8 mouse cellular contexts compared by ENCODE assay signal in genomic region chr2:147014101-147014886, GRCm38 (mm10). TPM values are rescaled to one million over a fixed set of nuclear protein-coding genes. Genes with fewer than 3 reads are reported as not detected.
DNase-seq lines count a peak whose midpoint lies in the region; ATAC-seq and TF ChIP-seq lines count a peak whose summit lies in the region.

No protein-coding gene starts in this region.

- peaks cover 42% of the 10 kb centered on the region for H3K4me1 ChIP-seq in G1E (ENCODE audit: insufficient read depth, low read depth, low read length)
- peaks cover 11% of the 10 kb centered on the region for H3K4me1 ChIP-seq in limb, embryonic 15.5 days
- peaks cover 14% of the 10 kb centered on the region; the same call in 1 of the 2 replicates for H3K4me1 ChIP-seq in neural tube, embryonic 14.5 days (ENCODE audit: control insufficient read depth, insufficient read depth, low read length)

- H3K4me2 ChIP-seq in limb, embryonic 15.5 days: peak overlapping the region; percentile 57
- peak overlapping the region; percentile 55 for H3K4me2 ChIP-seq in neural tube, embryonic 14.5 days (ENCODE audit: low read depth, low read length)

- peak; percentile 11 for DNase-seq in adrenal gland, adult 2 months
- no peak for DNase-seq in adrenal gland, adult 18-20 months (ENCODE audit: low spot score in 2 of 2)
- no peak for DNase-seq in G1E (ENCODE audit: low spot score)
- peak; percentile 10 for DNase-seq in forelimb bud, embryonic 11.5 days (ENCODE audit: low read depth, low spot score)
- no peak for DNase-seq in cerebellum, adult 11-12 months
- no peak for DNase-seq in urinary bladder, postnatal 25 days (ENCODE audit: low spot score)

- no peak for ATAC-seq in G1E (ENCODE audit: extremely low read depth, insufficient number of reproducible peaks, low FRiP score, poor library complexity, severe bottlenecking)
- ATAC-seq in limb, embryonic 15.5 days (ENCODE audit: insufficient number of reproducible peaks, low FRiP score, low TSS enrichment, low read depth): no peak
- ATAC-seq in neural tube, embryonic 14.5 days (ENCODE audit: low read depth): no peak

- WGBS in limb, embryonic 15.5 days: 19% methylated on average over 15 of the region's 15 CpGs
- WGBS in neural tube, embryonic 14.5 days: 25% methylated on average over 15 of the region's 15 CpGs

- H3K9me3 ChIP-seq in G1E (replicated peaks): no peaks in the 10 kb centered on the region
- H3K9me3 ChIP-seq in limb, embryonic 15.5 days: no peaks in the 10 kb centered on the region
- no peaks in the 10 kb centered on the region for H3K9me3 ChIP-seq in neural tube, embryonic 14.5 days (ENCODE audit: control insufficient read depth, low read length)

- H3K4me3 ChIP-seq in G1E (ENCODE audit: low read depth, low read length): peak overlapping the region; percentile 96
- H3K4me3 ChIP-seq in limb, embryonic 15.5 days: peak overlapping the region; percentile 96
- H3K4me3 ChIP-seq in neural tube, embryonic 14.5 days (ENCODE audit: low read depth, low read length): peak overlapping the region; percentile 92

- H3K27me3 ChIP-seq in G1E (ENCODE audit: insufficient read depth, low read length): no peaks in the 10 kb centered on the region
- H3K27me3 ChIP-seq in limb, embryonic 15.5 days: no peaks in the 10 kb centered on the region
- H3K27me3 ChIP-seq in neural tube, embryonic 14.5 days (ENCODE audit: control insufficient read depth, insufficient read depth, low read length): peaks cover 2% of the 10 kb centered on the region; the same call in 1 of the 2 replicates

- TF ChIP-seq CTCF in G1E (IDR thresholded peaks at IDR 0.05; ENCODE audit: low read depth, low read length): no peak

- peaks cover 25% of the 10 kb centered on the region for H3K36me3 ChIP-seq in G1E (replicated peaks)
- 0 out of 2 replicates have a peak, but pooled peaks cover 4% of the 10 kb centered on the region for H3K36me3 ChIP-seq in limb, embryonic 15.5 days
- no peaks in the 10 kb centered on the region for H3K36me3 ChIP-seq in neural tube, embryonic 14.5 days (ENCODE audit: control insufficient read depth, insufficient read depth, low read length)

- peak overlapping the region; percentile 82; the same call in 1 of the 2 replicates for H3K9ac ChIP-seq in limb, embryonic 15.5 days
- peak overlapping the region; percentile 83 for H3K9ac ChIP-seq in neural tube, embryonic 14.5 days (replicated peaks; ENCODE audit: low read depth, low read length)

- H3K27ac ChIP-seq in limb, embryonic 15.5 days: peak overlapping the region; percentile 99
- no peak overlapping the region; the same call in none of the 2 replicates for H3K27ac ChIP-seq in neural tube, embryonic 14.5 days (ENCODE audit: low read depth, low read length)

RNA-seq across cellular contexts. Expression of gene Xrn2, which starts 1.5 kb away (rescaled TPM):
- total RNA-seq in adrenal gland, adult 2 months (2021): 10 to 100 TPM; 50.5 to 53.9 TPM
- polyA plus RNA-seq in adrenal gland, adult 2 months (2012; rRNA removed): 6.6 and 7.8 TPM in 2 replicates
- 10 to 100 TPM; 37.7 to 45.6 TPM for total RNA-seq in adrenal gland, adult 18-20 months (2021)
- total RNA-seq in G1E (2014; fragmentation: Nextera tagmentation) (189 and 238 TPM in 2 replicates), G1E (2017) (146 and 162 TPM in 2 replicates)
- 12.3 and 16.9 TPM in 2 replicates for polyA plus RNA-seq in G1E (2012)
- polyA plus RNA-seq in limb, embryonic 15.5 days (2015; fragmentation: Nextera tagmentation; extraction: Ambion mirVana): 61.1 and 62.9 TPM in 2 replicates
- polyA plus RNA-seq in neural tube, embryonic 14.5 days (2014; fragmentation: Nextera tagmentation; extraction: Ambion mirVana): 85.9 and 99.7 TPM in 2 replicates

Comparison
In these comparisons a context has a peak if more than half of its experiments do, and no peak if none do; other contexts are left out.
1. DNase-seq: peak in adrenal gland, adult 2 months (single experiment) and forelimb bud, embryonic 11.5 days (single experiment); none in adrenal gland, adult 18-20 months (0 of 2), G1E (single experiment), cerebellum, adult 11-12 months (single experiment) and urinary bladder, postnatal 25 days (single experiment).
2. Peak in every context shown above with its lines, with median percentiles within 50 percentile points of each other: H3K4me3 ChIP-seq.